Mouse (Mus musculus) inflammation-experienced regulatory T-cells, adult 16 weeks (primary cell): ENCODE data around the gene Ctnnbip1. TPM values are rescaled to one million over a fixed set of nuclear protein-coding genes. Genes with fewer than 3 reads are reported as not detected.

Experiments used
- polyA plus RNA-seq: library from polyadenylated mRNA; unstranded; fragments of 100-300 nt; shearing (Covaris generic); gene quantifications from one replicate; pipeline ENCODE4 v1.2.1, GENCODE M21; 2017

Ctnnbip1 gene
- polyA plus RNA-seq = 0.95 TPM

DNA sequence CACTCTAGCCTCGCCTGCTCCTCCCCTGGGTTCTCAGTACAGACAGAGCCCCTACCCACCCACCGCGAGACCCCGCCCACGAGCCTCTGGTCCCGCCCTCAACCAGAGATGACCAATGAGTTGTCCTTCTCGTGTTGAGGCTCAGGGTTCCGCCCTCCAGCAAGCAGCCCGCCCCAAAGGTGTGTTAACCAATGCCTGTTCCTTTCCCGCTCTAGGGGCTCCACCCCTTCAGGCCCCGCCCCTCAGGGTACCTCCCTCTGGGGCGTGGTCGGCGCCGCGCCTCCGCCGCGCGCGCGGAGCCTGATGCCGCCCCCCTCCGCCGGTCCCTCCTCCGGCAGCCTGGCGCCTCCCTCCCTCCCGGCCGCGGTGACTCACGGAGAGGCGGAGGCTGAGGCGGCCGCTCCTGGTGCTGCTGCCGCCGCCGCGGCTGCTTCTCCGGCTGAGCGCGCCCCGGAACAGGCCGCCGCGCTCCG, at the start of gene Ctnnbip1:
Ctnnbip1 (plus strand) TSS at position 369 of the 473 bp plus-strand sequence.

GRCm38 (mm10) chr4:149477078-149477477, 41.0 kb upstream of the Ctnnbip1 start, which contains the start of gene Tmem274:
Gene Tmem274, plus strand, starts transcription at chr4:149477378.

DNA sequence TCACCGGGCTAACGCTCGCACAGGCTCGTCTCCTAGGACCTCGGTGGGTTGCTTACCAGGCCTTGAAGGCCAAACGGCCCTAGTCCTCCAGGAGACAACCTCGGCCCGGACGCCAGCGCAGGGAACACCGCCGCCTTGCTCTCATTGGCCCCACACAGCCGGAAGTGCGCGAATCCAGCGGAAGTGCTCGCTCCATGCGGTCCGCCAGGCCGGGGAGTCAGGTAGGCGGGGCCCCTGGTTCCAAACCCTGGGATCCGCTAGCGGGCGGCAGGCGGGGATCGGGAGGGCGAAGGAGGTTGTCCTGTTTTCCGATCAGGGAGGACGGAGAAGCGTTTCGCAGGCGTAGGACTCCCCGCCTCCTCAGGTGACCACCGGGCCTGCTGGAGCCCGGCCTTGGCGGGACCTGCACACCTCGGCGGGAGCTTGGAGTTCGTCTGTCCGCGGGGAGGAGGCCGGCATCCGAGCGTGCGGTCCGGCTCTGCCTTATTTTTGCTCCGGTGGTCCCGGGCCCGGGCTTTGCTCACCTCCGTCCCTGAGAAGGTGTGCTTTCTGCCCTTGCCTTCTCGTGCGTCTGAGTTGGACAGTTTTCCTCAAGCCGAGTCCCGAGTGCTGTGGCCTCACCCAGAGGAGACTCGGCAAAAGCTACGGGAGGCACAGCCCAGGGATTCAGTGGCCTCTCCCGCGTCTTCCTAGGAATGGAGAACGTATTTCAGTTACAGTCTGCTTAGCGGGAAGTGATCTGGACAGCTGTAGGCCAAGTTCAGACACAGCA, 32.8 kb upstream of the Ctnnbip1 start, which contains the start of the genes Nmnat1 and Lzic:
Nmnat1 (minus strand) TSS at position 150 of the 772 bp plus-strand sequence.
Lzic (plus strand) TSS at position 177 of the 772 bp plus-strand sequence.

GRCm38 (mm10) chr4:149586044-149586782, 68.2 kb downstream of the Ctnnbip1 start, which contains the start of gene Clstn1:
Gene Clstn1, plus strand, starts transcription at chr4:149586468.

Other genes with a start within 250 kb of the Ctnnbip1 start
- gene Kif1b, start 210.5 kb upstream of the Ctnnbip1 start, polyA plus RNA-seq = 10.1 TPM
- 41.7 TPM for gene Ube4b, start 91.5 kb upstream of the Ctnnbip1 start, polyA plus RNA-seq
- gene Rbp7, start 63.3 kb upstream of the Ctnnbip1 start, polyA plus RNA-seq = not detected
- 1.1 TPM for gene Tmem274, start 40.9 kb upstream of the Ctnnbip1 start, polyA plus RNA-seq
- 10.6 TPM for gene Nmnat1, start 33.0 kb upstream of the Ctnnbip1 start, polyA plus RNA-seq
- 39.5 TPM for gene Lzic, start 33.0 kb upstream of the Ctnnbip1 start, polyA plus RNA-seq
- 3.7 TPM for gene Clstn1, start 68.2 kb downstream of the Ctnnbip1 start, polyA plus RNA-seq
- gene Pik3cd, start 184.3 kb downstream of the Ctnnbip1 start, polyA plus RNA-seq = 347 TPM
- gene Tmem201, start 219.8 kb downstream of the Ctnnbip1 start, polyA plus RNA-seq = 9.0 TPM